Mouse (Mus musculus) activated CD4-positive, CD25-positive, alpha-beta regulatory T cell, adult 4 months (primary cell): ENCODE measurements around the gene Cbarp. TPM values are rescaled to one million over a fixed set of nuclear protein-coding genes. Genes with fewer than 3 reads are reported as not detected.
A peak's percentile ranks its signal among the peaks of the same experiment; 100 is the strongest.

Source experiments
- ATAC-seq: one replicate; pipeline ENCODE4 v1.8.0; 2017
- polyA plus RNA-seq, 2 experiments: library from polyadenylated mRNA; unstranded; fragments of 100-300 nt; shearing (Covaris generic); gene quantifications; one replicate each; pipeline ENCODE4 v1.2.1; 2017

The Cbarp gene
- polyA plus RNA-seq, 2 experiments from 2014 or later = 0.74 to 0.96 TPM

GRCm38 (mm10) chr10:80121639-80122038, 19.0 kb downstream of the Cbarp start:
- ATAC-seq = no peak

GRCm38 (mm10) chr10:80120146-80120545, 20.5 kb downstream of the Cbarp start:
- no peak for ATAC-seq

- no peak for ATAC-seq
These were observed 22.1 kb downstream of the Cbarp start for GRCm38 (mm10) chr10:80118552-80118951.

GRCm38 (mm10) chr10:80117736-80118135, 22.9 kb downstream of the Cbarp start:
- no peak for ATAC-seq

- no peak for ATAC-seq
These were observed 23.5 kb downstream of the Cbarp start for GRCm38 (mm10) chr10:80116927-80117691.

GRCm38 (mm10) chr10:80116563-80116926, 24.1 kb downstream of the Cbarp start:
- no peak for ATAC-seq

GRCm38 (mm10) chr10:80115944-80116335, 24.7 kb downstream of the Cbarp start:
- ATAC-seq = no peak

GRCm38 (mm10) chr10:80115290-80115943, 25.2 kb downstream of the Cbarp start, which contains the start of gene Stk11:
TSS of gene Stk11 (plus strand) at chr10:80115803.
- peak; percentile 99 for ATAC-seq

- ATAC-seq = no peak
These were observed 26.0 kb downstream of the Cbarp start for GRCm38 (mm10) chr10:80114341-80115284.

GRCm38 (mm10) chr10:80107678-80108077, 33.0 kb downstream of the Cbarp start:
- ATAC-seq = no peak

GRCm38 (mm10) chr10:80105926-80106325, 34.7 kb downstream of the Cbarp start:
- no peak for ATAC-seq

GRCm38 (mm10) chr10:80105460-80105859, 35.2 kb downstream of the Cbarp start, which contains the start of gene Sbno2:
TSS of gene Sbno2 (minus strand) at chr10:80105571.
- no peak for ATAC-seq

GRCm38 (mm10) chr10:80104181-80104580, 36.5 kb downstream of the Cbarp start:
- ATAC-seq = no peak

GRCm38 (mm10) chr10:80103032-80103431, 37.6 kb downstream of the Cbarp start:
- ATAC-seq = no peak

GRCm38 (mm10) chr10:80102216-80102915, 38.3 kb downstream of the Cbarp start:
- peak; percentile 86 for ATAC-seq

- ATAC-seq = no peak
These were observed 39.7 kb downstream of the Cbarp start for GRCm38 (mm10) chr10:80100982-80101381.

GRCm38 (mm10) chr10:80098630-80099029, 42.0 kb downstream of the Cbarp start:
- ATAC-seq = no peak

GRCm38 (mm10) chr10:80097275-80097674, 43.4 kb downstream of the Cbarp start:
- no peak for ATAC-seq

- ATAC-seq = no peak
These were observed 45.1 kb downstream of the Cbarp start for GRCm38 (mm10) chr10:80095547-80095946.

GRCm38 (mm10) chr10:80094684-80095083, 46.0 kb downstream of the Cbarp start:
- no peak for ATAC-seq

- ATAC-seq = no peak
These were observed 46.5 kb downstream of the Cbarp start for GRCm38 (mm10) chr10:80094085-80094484.

- ATAC-seq = no peak
These were observed 47.9 kb downstream of the Cbarp start for GRCm38 (mm10) chr10:80092690-80093089.
